Mouse (Mus musculus) liver, embryonic 14.5 days (tissue): ENCODE results near the gene Dop1a.

ENCODE experiments used
- CTCF ChIP-seq: IDR thresholded peaks from 2 replicates; pipeline ENCODE4 v1.5.1; 2016; ENCODE audit warnings: antibody characterized with exemption, low read depth, control low read depth
- EP300 ChIP-seq: IDR thresholded peaks from 2 replicates; pipeline ENCODE4 v1.6.1; 2016; ENCODE audit warnings: antibody characterized with exemption, low read depth

DNA sequence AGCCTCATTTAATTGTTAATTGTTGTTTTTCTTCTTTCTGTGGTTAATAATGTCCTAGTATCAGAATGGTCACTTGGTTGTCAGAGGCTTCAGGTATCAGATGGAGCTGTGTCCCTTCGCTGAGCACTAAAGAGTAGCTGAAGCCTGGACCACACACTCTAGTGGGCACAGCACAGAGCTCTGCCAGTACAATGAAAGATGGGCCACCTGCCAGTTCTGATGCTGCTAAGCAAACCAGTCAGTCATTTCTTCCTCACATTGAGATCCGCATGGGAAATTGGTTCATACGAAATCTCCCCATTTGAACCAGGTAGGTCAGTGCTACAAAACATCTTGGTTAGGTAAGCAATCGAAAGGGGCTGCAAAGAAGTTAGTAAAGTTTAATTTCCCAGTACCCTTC is 87.7 kb downstream of the Dop1a start:
- no peak for TF ChIP-seq CTCF
- TF ChIP-seq EP300 = no peak
